Mouse (Mus musculus): ENCODE results near the gene St7. TPM values are rescaled to one million over a fixed set of nuclear protein-coding genes. Genes with fewer than 3 reads are reported as not detected.

Gene St7
- total and polyA plus RNA-seq, 2 experiments from 2014 or later = 41.9 to 67.3 TPM

DNA sequence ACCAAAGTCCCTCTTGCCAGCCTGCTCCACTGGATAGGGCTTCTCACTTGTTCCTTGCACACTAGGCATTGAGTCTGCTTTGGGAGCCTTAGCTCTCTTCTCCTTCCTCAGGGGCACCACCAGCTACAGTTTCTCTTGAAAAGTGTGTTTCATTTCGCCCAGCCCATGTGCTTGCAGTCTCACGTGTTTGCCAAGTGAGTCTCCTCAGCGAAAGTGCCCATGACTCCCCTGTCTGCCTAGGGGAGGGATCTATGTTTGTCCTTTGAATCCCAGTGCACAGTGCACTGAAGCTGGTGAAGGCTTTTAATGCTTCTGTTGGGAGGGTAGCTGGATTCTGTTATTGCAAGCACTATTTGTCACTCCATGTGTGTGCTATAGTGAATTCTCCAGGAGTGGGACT, 79.8 kb downstream of the St7 start:
- WGBS = 63% methylated on average over 3 of the region's 3 CpGs
- no peak overlapping the region for H3K4me3 ChIP-seq (ENCODE audit: low read depth, low read length)
- no peak overlapping the region for H3K27ac ChIP-seq (ENCODE audit: low read depth, low read length)
- H3K27me3 ChIP-seq (ENCODE audit: insufficient read depth, low read length) = no peaks in the 10 kb centered on the region
- no peak for TF ChIP-seq CTCF (IDR thresholded peaks at IDR 0.05; ENCODE audit: low read depth)
- ATAC-seq (no peak), DNase-seq (no peak)
- H3K4me2 ChIP-seq (ENCODE audit: low read depth) = no peak overlapping the region
- no peaks in the 10 kb centered on the region for H3K9me3 ChIP-seq (ENCODE audit: low read length)
- no peak overlapping the region for H3K9ac ChIP-seq
- H3K36me3 ChIP-seq (ENCODE audit: insufficient read depth) = no peaks in the 10 kb centered on the region
- no peaks in the 10 kb centered on the region for H3K4me1 ChIP-seq (ENCODE audit: insufficient read depth)

GRCm38 (mm10) chr6:17776041-17776440, 83.3 kb downstream of the St7 start:
- Histone ChIP-seq H3K4me3 (ENCODE audit: low read depth, low read length) (no peak overlapping the region), H3K27me3 (ENCODE audit: insufficient read depth, low read length) (no peaks in the 10 kb centered on the region), H3K27ac (ENCODE audit: low read depth, low read length) (no peak overlapping the region), H3K9ac (no peak overlapping the region), H3K9me3 (ENCODE audit: low read length) (no peaks in the 10 kb centered on the region), H3K4me2 (ENCODE audit: low read depth) (no peak overlapping the region), H3K36me3 (ENCODE audit: insufficient read depth) (no peaks in the 10 kb centered on the region), H3K4me1 (ENCODE audit: insufficient read depth) (no peaks in the 10 kb centered on the region)
- DNase-seq (no peak), ATAC-seq (no peak)
- TF ChIP-seq CTCF (IDR thresholded peaks at IDR 0.05; ENCODE audit: low read depth) = no peak
- 66% methylated on average over 7 of the region's 7 CpGs for WGBS

GRCm38 (mm10) chr6:17777018-17777799, 84.5 kb downstream of the St7 start:
- no peak overlapping the region for H3K4me3 ChIP-seq (ENCODE audit: low read depth, low read length)
- 85% methylated on average over 6 of the region's 6 CpGs for WGBS
- no peaks in the 10 kb centered on the region for H3K9me3 ChIP-seq (ENCODE audit: low read length)
- TF ChIP-seq CTCF (IDR thresholded peaks at IDR 0.05; ENCODE audit: low read depth) = no peak
- H3K9ac ChIP-seq = no peak overlapping the region
- no peaks in the 10 kb centered on the region for H3K4me1 ChIP-seq (ENCODE audit: insufficient read depth)
- no peak overlapping the region for H3K4me2 ChIP-seq (ENCODE audit: low read depth)
- H3K27ac ChIP-seq (ENCODE audit: low read depth, low read length) = no peak overlapping the region
- H3K27me3 ChIP-seq (ENCODE audit: insufficient read depth, low read length) = no peaks in the 10 kb centered on the region
- H3K36me3 ChIP-seq (ENCODE audit: insufficient read depth) = no peaks in the 10 kb centered on the region
- ATAC-seq = no peak
- DNase-seq = no peak

- WGBS = 96% methylated on average over 3 of the region's 3 CpGs
- H3K9me3 ChIP-seq (ENCODE audit: low read length) = no peaks in the 10 kb centered on the region
- H3K4me3 ChIP-seq (ENCODE audit: low read depth, low read length) = no peak overlapping the region
- no peaks in the 10 kb centered on the region for H3K36me3 ChIP-seq (ENCODE audit: insufficient read depth)
- DNase-seq (no peak), ATAC-seq (no peak)
- H3K4me2 ChIP-seq (ENCODE audit: low read depth) = no peak overlapping the region
- no peaks in the 10 kb centered on the region for H3K27me3 ChIP-seq (ENCODE audit: insufficient read depth, low read length)
- H3K4me1 ChIP-seq (ENCODE audit: insufficient read depth) = no peaks in the 10 kb centered on the region
- H3K27ac ChIP-seq (ENCODE audit: low read depth, low read length) = no peak overlapping the region
- H3K9ac ChIP-seq = no peak overlapping the region
- no peak for TF ChIP-seq CTCF (IDR thresholded peaks at IDR 0.05; ENCODE audit: low read depth)
These were observed 86.0 kb downstream of the St7 start for GRCm38 (mm10) chr6:17778648-17779202.

DNA sequence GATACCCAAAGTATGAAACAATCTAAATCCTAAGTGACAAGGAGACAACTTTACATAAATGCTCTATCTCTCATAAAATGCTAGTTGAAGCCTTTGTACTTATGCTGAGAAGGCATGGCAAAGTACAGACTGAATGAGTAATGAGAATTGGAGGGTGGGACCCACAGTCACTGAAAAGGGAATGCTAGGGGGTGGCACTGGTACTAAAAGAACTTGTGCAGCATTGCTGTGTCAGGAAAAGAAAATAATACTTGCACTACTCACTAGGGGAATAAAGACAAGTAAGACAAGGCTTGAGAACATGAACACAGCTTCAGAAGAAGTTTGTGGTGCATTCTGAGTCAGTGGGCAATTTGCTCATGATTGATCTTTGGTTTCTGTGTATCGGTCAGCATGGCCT, 90.8 kb downstream of the St7 start:
- Histone ChIP-seq H3K36me3 (ENCODE audit: insufficient read depth) (no peaks in the 10 kb centered on the region), H3K9ac (no peak overlapping the region), H3K9me3 (ENCODE audit: low read length) (no peaks in the 10 kb centered on the region), H3K4me3 (ENCODE audit: low read depth, low read length) (no peak overlapping the region), H3K4me1 (ENCODE audit: insufficient read depth) (no peaks in the 10 kb centered on the region), H3K4me2 (ENCODE audit: low read depth) (no peak overlapping the region), H3K27me3 (ENCODE audit: insufficient read depth, low read length) (no peaks in the 10 kb centered on the region), H3K27ac (ENCODE audit: low read depth, low read length) (no peak overlapping the region)
- no peak for ATAC-seq
- WGBS = 78% methylated on average over 1 of the region's 1 CpGs
- TF ChIP-seq CTCF (IDR thresholded peaks at IDR 0.05; ENCODE audit: low read depth) = no peak
- no peak for DNase-seq

- H3K27ac ChIP-seq (ENCODE audit: low read depth, low read length) = no peak overlapping the region
- H3K4me2 ChIP-seq (ENCODE audit: low read depth) = no peak overlapping the region
- DNase-seq (no peak), ATAC-seq (no peak)
- no peak overlapping the region for H3K9ac ChIP-seq
- no peaks in the 10 kb centered on the region for H3K36me3 ChIP-seq (ENCODE audit: insufficient read depth)
- H3K4me3 ChIP-seq (ENCODE audit: low read depth, low read length) = no peak overlapping the region
- H3K9me3 ChIP-seq (ENCODE audit: low read length) = no peaks in the 10 kb centered on the region
- 84% methylated on average over 5 of the region's 5 CpGs for WGBS
- no peak for TF ChIP-seq CTCF (IDR thresholded peaks at IDR 0.05; ENCODE audit: low read depth)
- H3K27me3 ChIP-seq (ENCODE audit: insufficient read depth, low read length) = no peaks in the 10 kb centered on the region
- H3K4me1 ChIP-seq (ENCODE audit: insufficient read depth) = no peaks in the 10 kb centered on the region
These were observed 91.8 kb downstream of the St7 start for GRCm38 (mm10) chr6:17784523-17784922.

DNA sequence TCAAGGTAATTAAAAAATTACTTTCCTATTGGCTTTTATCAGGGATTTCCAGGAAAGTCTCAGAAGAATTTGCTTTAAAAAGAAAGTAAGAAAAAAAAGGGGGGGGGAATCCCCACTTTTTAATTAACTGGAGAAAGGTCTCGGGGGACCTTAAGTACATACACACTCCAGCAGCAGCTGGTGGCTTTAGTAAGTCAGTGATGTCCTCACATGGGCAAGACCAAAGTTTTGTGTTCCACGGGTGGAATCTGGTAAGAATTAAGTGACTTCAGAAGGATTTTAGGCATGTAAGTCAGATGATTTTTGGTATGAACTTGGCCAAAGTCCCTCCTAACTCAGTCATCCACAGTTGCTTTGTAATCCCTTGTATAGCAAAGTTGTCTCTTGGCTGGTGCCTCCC, 92.5 kb downstream of the St7 start:
- no peak overlapping the region for H3K9ac ChIP-seq
- no peak overlapping the region for H3K27ac ChIP-seq (ENCODE audit: low read depth, low read length)
- no peaks in the 10 kb centered on the region for H3K4me1 ChIP-seq (ENCODE audit: insufficient read depth)
- no peak overlapping the region for H3K4me2 ChIP-seq (ENCODE audit: low read depth)
- no peak overlapping the region for H3K4me3 ChIP-seq (ENCODE audit: low read depth, low read length)
- TF ChIP-seq CTCF (IDR thresholded peaks at IDR 0.05; ENCODE audit: low read depth) = no peak
- no peaks in the 10 kb centered on the region for H3K36me3 ChIP-seq (ENCODE audit: insufficient read depth)
- no peaks in the 10 kb centered on the region for H3K9me3 ChIP-seq (ENCODE audit: low read length)
- no peak for ATAC-seq
- H3K27me3 ChIP-seq (ENCODE audit: insufficient read depth, low read length) = no peaks in the 10 kb centered on the region
- no peak for DNase-seq
- WGBS = 50% methylated on average over 2 of the region's 2 CpGs
